Mouse (Mus musculus): Measurements from ENCODE around the gene Spag9.
A peak's percentile ranks its signal among the peaks of the same experiment; 100 is the strongest.

The Spag9 gene

GRCm38 (mm10) chr11:94130118-94131095 is 134.5 kb downstream of the Spag9 start:
- no peak for DNase-seq (ENCODE audit: extremely low spot score, low spot score)

GRCm38 (mm10) chr11:94133344-94133955 is 137.6 kb downstream of the Spag9 start:
- peak; percentile 88 for DNase-seq (ENCODE audit: extremely low spot score, low spot score)

- DNase-seq (ENCODE audit: extremely low spot score, low spot score): no peak
Measured at GRCm38 (mm10) chr11:94134076-94134838, 138.4 kb downstream of the Spag9 start.

- no peak for DNase-seq (ENCODE audit: extremely low spot score, low spot score)
Measured at GRCm38 (mm10) chr11:94135581-94136001, 139.7 kb downstream of the Spag9 start.

GRCm38 (mm10) chr11:94136656-94137055 is 140.8 kb downstream of the Spag9 start:
- no peak for DNase-seq (ENCODE audit: extremely low spot score, low spot score)

- no peak for DNase-seq (ENCODE audit: extremely low spot score, low spot score)
Measured at GRCm38 (mm10) chr11:94137326-94138061, 141.6 kb downstream of the Spag9 start.

- peak; percentile 46 for DNase-seq (ENCODE audit: extremely low spot score, low spot score)
Measured at GRCm38 (mm10) chr11:94138411-94139231, 142.7 kb downstream of the Spag9 start.

- no peak for DNase-seq (ENCODE audit: extremely low spot score, low spot score)
Measured at GRCm38 (mm10) chr11:94139232-94139620, 143.3 kb downstream of the Spag9 start.

- DNase-seq (ENCODE audit: extremely low spot score, low spot score): no peak
Measured at GRCm38 (mm10) chr11:94140540-94140939, 144.6 kb downstream of the Spag9 start.

GRCm38 (mm10) chr11:94141564-94141963 is 145.7 kb downstream of the Spag9 start:
- DNase-seq (ENCODE audit: extremely low spot score, low spot score): no peak

GRCm38 (mm10) chr11:94143336-94143735 is 147.4 kb downstream of the Spag9 start:
- DNase-seq (ENCODE audit: extremely low spot score, low spot score): no peak

- DNase-seq (ENCODE audit: extremely low spot score, low spot score): no peak
Measured at GRCm38 (mm10) chr11:94144771-94145539, 149.1 kb downstream of the Spag9 start.

GRCm38 (mm10) chr11:94146049-94146605 is 150.2 kb downstream of the Spag9 start:
- DNase-seq (ENCODE audit: extremely low spot score, low spot score): no peak

- no peak for DNase-seq (ENCODE audit: extremely low spot score, low spot score)
Measured at GRCm38 (mm10) chr11:94146733-94147485, 151.0 kb downstream of the Spag9 start.

- no peak for DNase-seq (ENCODE audit: extremely low spot score, low spot score)
Measured at GRCm38 (mm10) chr11:94148105-94148696, 152.3 kb downstream of the Spag9 start.

GRCm38 (mm10) chr11:94148931-94149491 is 153.1 kb downstream of the Spag9 start:
- peak; percentile 73 for DNase-seq (ENCODE audit: extremely low spot score, low spot score)

- peak; percentile 60 for DNase-seq (ENCODE audit: extremely low spot score, low spot score)
Measured at GRCm38 (mm10) chr11:94149509-94150259, 153.8 kb downstream of the Spag9 start.

Data from neural tube, embryonic 10.5 days (tissue).